Mouse (Mus musculus) left cerebral cortex, adult 11 months (tissue): ENCODE data around the gene Cep112.
A peak's percentile ranks its signal among the peaks of the same experiment; 100 is the strongest.

ENCODE experiments used
- DNase-seq: peaks from one replicate; pipeline ENCODE4 v3.0.0; 2022; ENCODE audit warnings: low spot score

The Cep112 gene

GRCm38 (mm10) chr11:108605301-108605700, 180.3 kb downstream of the Cep112 start:
- no peak for DNase-seq

GRCm38 (mm10) chr11:108606036-108606435, 181.0 kb downstream of the Cep112 start:
- DNase-seq: no peak

DNA sequence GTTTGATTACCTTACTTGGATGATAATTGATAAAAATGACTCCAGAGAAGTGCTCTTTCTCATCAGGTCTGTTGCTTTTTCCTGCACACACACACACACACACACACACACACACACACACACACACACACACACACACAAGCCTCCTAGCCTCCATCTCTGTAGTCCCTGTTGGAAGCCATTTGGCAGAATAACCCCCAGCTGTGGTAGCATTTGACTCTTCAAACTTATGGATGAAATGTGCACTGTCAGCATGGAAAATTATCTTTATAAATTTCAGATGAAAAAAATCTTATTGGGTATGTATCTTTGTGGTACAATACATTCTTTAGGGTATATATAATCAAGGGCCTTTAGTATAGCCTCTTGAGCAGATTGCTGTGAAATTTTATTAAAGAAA, 181.8 kb downstream of the Cep112 start:
- DNase-seq: no peak

- DNase-seq: no peak
Measured at GRCm38 (mm10) chr11:108620628-108621433, 195.8 kb downstream of the Cep112 start.

- no peak for DNase-seq
Measured at GRCm38 (mm10) chr11:108621434-108621901, 196.5 kb downstream of the Cep112 start.

DNA sequence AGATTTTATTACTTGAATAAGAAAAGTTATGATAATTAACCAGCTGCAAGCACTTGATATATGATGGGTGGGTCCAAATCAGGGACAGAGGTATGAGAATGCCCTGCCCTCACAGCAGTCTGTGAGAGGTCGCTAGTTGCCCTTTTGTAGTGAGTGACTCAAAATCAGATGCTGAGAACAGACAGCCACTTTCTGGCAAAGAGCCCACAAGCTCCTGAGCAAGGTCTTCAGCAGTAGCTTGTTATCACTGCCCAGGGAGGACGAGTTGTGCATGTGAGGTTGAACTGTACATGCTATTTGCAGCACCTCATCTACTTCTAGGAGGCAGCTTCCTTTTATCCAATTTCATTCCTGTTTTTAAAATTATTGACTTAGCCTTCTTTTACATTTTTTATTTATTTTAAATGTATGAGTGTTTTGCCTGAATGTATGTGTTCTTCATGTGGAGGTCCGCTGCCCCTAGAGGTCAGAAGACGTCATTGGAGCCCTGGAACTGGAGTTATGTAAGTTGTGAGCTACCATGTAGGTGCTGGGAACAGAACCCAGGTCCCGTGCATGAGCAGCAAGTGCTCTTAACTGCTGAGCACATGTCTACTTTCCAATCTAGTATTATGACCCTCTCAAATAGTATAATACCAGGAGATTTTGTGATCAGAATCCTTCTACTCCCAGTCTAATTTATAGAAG, 200.7 kb downstream of the Cep112 start:
- no peak for DNase-seq

DNA sequence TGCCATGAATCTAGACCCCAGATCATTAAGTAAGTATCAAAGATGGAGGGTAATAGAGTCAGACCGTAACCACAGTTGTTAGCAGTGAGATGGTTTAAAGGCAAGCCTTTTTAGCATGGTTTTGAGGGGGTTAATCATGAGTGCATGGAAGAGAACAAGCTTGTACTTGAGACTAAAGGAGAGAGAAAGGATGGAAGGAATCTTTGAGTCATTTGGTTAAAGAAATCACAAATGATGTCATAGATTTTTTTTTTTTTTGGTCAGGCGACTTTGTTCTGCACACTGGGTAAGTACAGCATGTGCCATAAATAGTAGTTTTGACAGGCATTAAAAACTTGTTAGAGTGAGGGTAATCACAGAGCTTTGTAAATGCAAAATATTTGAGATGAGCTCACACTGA, 212.8 kb downstream of the Cep112 start:
- DNase-seq: no peak

- DNase-seq: no peak
Measured at GRCm38 (mm10) chr11:108655574-108655973, 230.6 kb downstream of the Cep112 start.

DNA sequence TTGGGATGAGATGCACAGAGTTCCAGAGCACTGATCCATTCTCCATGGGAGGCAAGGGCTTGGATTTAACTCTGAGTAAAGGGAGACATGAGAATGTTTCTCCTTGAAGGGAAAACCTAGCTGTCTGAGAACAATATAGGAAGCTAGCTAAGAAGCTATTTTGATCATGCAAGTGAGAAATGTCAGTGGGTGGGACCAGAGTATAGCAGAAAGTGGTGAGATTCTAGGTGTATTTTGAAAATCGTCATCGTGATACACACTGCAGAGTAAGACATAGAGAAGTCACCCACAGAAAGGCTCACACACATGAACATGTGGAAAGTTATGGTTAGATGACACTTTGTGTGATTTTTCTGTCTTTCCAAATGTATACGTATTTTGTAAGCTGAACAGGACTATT, 257.0 kb downstream of the Cep112 start:
- DNase-seq: no peak

DNA sequence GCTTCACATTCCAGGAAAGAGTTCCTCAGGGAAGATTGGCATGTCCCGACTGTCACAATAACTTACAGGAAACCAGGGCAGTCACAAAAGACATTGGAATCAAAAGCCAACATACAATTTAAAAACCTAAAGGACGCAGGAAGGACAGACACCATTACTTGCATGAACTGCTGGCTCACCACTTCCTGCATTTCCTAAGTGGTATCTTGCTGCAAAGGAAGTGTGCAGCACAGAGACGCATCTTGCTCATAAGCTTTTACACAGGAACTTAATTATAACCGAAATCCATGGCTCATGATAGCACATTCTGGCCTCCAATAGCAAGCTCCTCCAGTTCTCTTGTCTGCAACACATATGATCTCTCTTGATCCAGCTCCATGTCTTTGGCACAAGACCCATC, 271.6 kb downstream of the Cep112 start:
- DNase-seq: no peak

GRCm38 (mm10) chr11:108752301-108752700, 327.3 kb downstream of the Cep112 start:
- DNase-seq: peak; percentile 19

GRCm38 (mm10) chr11:108752765-108753164, 327.8 kb downstream of the Cep112 start:
- DNase-seq: no peak

GRCm38 (mm10) chr11:108753361-108754240, 328.6 kb downstream of the Cep112 start:
- no peak for DNase-seq

DNA sequence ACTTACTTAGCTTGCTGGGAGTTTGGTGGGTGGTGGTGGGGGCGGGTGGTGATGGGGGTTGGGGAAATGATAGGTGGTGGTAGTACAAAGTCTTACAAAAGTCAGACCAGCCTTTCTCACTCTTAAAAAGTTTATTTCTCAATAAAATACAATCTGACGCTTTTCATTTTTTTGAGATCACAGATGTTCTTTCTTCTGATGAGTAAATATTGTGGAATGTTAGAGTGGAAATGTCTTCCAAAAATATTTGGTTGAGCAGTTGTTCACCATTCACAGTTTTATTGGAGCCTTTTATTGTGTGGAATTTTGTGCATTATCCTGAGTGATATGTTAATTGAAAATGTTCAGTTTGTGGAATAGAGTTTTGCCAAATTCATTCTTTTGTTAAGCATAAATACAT, 332.2 kb downstream of the Cep112 start:
- DNase-seq: no peak

GRCm38 (mm10) chr11:108757626-108758430, 332.8 kb downstream of the Cep112 start:
- peak; percentile 22 for DNase-seq

DNA sequence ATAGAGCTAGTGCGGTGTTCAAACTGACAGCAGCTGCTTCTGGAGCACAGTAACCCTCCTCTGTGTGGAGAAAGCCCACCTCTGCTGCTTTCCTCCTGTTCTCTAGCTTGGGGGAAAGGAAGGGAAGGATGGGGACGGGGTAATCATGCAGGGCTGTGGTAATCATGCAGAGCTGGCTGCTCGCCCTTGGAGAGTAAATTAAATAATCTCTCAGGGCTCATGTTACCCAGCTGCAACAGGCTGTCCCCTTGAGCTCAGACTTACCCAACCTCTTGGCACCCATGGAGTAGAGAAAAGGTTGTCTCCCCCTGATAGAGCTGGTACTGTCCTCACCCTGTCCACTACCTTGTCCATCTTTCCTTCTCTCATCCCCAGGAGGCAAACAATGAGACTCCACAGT, 345.1 kb downstream of the Cep112 start:
- DNase-seq: no peak

DNA sequence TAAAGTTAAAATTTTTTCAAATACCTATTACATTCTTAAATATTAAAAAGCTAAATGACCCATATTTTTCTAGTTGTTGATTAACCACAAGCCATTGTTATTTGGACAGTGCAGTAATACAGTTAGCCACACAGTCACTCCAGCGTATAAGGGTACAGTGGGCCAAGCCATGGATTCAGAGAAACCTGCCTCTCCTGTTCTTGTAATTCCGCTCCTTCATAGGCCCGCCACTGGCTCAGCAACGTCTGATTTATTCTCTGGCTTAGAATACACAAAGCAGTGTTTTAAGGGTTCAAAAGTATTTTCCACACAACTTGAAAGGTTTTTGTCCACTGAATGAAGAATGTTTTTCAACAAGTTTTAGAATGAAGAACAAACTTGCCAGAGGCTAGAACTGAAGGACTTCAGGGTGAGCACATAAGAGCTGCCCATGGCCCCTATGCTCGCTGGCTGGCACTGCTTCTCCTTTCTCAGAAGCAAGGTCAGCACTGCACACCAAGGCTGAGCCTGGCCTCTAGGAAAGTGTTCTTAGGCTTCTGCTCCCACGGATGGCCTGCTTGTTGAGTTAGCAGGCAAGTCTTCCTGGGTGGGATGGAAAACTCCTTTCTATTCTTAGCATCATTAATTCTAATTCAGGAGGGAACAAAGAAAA, 349.2 kb downstream of the Cep112 start:
- DNase-seq: no peak

GRCm38 (mm10) chr11:108777158-108777557, 352.2 kb downstream of the Cep112 start:
- no peak for DNase-seq

DNA sequence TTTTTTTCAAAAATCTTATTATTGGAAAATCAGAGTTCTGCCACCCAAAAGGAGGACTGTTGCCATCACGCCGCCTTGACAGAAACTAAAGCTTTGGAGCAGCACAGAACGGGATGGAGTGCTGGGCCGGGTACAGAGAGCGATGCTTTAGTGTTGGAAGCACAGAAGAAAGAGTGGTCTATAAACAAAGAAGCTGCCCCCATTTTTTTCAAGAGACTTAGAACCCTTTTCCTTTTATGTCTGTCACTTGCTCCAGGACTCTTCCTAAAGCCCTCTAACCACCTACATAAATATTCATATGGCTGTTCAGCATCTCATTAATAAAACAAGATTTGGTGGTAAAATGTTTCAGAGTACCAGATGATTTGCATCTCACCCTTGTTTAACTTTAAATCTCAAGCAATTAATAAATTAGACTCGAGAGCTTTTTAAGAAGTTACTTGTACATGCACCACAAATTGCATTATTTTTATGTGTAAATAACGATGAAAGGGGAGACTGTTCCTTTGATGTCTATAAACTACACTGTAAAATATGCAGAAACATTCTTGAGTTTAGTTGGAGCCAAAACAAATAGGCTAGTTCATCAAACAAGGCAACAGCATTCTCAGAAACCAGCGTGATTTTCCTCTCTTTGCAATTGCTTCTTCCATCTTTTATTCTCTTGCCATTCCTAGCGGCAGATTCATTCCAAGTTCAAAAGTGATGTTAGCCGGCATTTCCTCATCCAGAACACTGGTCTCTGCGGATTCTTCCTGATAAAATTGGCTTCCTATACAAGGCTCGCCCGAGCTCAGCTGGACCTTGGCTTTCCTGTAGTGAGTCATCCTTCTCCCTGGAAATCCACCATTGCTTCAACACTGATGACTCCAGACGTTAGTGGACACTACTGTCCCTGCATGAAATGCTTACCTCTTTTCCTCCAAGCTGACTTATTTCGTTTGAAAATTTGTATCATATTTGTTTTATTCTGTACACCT, 355.6 kb downstream of the Cep112 start:
- DNase-seq: no peak

GRCm38 (mm10) chr11:108798398-108798797, 373.4 kb downstream of the Cep112 start:
- no peak for DNase-seq
